Mouse (Mus musculus): Measurements from ENCODE around the gene Bckdha.

DNA sequence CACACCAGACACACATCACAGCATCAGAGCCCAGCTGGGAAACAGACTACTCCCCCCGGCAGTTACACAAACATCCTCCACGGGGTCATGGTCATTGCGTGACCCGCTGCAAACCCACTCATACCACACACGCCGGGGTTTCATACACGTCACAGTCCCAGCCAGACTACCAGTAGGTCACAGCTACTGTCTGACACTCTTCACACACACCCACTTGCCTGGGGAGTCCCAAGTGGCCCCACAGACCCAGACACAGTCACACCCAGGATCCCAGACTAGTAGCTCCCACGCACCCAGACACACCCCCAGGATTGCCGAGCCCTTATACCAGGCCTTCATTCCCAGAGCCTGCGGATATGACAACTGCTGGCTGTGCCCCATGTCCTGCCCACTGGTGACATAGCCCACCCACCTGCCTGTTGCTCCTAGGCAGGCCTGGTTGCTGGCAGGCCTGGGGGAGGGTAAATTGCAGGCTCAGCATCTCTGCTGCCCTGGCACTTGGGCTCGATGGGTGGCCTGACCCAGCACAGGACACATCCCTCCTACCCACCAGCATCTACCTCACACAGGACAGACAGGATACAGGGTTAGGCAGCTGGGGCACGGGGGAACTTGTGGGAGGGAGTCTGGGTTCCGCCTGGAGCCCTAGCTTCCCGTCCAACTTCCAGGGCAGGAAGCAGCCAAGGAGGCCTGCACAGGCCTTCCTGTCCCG, 49.0 kb upstream of the Bckdha start:
- TF ChIP-seq POLR2A (IDR thresholded peaks at IDR 0.05; ENCODE audit: low read depth, low read length) (no peak), CTCF (IDR thresholded peaks at IDR 0.05; ENCODE audit: borderline replicate concordance, insufficient read depth, low read length) (no peak)
